Mouse (Mus musculus) forebrain, embryonic 11.5 days (tissue): ENCODE measurements around the gene Pkmyt1. TPM values are rescaled to one million over a fixed set of nuclear protein-coding genes. Genes with fewer than 3 reads are reported as not detected.

Experiments
- ATAC-seq: fragments of 200-750 bp; cut with Nextera tagmentation; replicated peaks from 2 replicates; pipeline ENCODE4 v1.8.0; 2017; ENCODE audit warnings: moderate TSS enrichment; ENCODE audit not compliant: low FRiP score
- DNase-seq: peaks from one replicate; pipeline ENCODE4 v3.0.0-alpha.2; 2017; ENCODE audit warnings: low spot score
- H3K27ac ChIP-seq: fragments of 300-500 bp; sonication (generic); 2 replicates; pipeline ENCODE4 v1.5.1; 2014; ENCODE audit warnings: low read depth, low read length
- H3K27me3 ChIP-seq: fragments of 300-500 bp; sonication (generic); 2 replicates; pipeline ENCODE4 v1.6.1; 2014; ENCODE audit warnings: mild to moderate bottlenecking, low read length, mixed read lengths; ENCODE audit not compliant: control insufficient read depth, insufficient read depth
- H3K36me3 ChIP-seq: fragments of 300-500 bp; sonication (generic); 2 replicates; pipeline ENCODE4 v1.6.1; 2014; ENCODE audit warnings: mild to moderate bottlenecking, low read length, moderate library complexity, mixed read lengths; ENCODE audit not compliant: control insufficient read depth, insufficient read depth
- H3K4me1 ChIP-seq: fragments of 300-500 bp; sonication (generic); replicated peaks from 2 replicates; pipeline ENCODE4 v1.6.1; 2014; ENCODE audit warnings: low read length, mixed read lengths; ENCODE audit not compliant: control insufficient read depth, insufficient read depth
- H3K4me2 ChIP-seq: fragments of 300-500 bp; sonication (generic); 2 replicates; pipeline ENCODE4 v1.6.1; 2014; ENCODE audit warnings: low read depth, mild to moderate bottlenecking, low read length, moderate library complexity, mixed read lengths; ENCODE audit not compliant: severe bottlenecking
- H3K4me3 ChIP-seq: fragments of 300-500 bp; sonication (generic); 2 replicates; pipeline ENCODE4 v1.5.1; 2014; ENCODE audit warnings: low read depth, low read length
- H3K9ac ChIP-seq: fragments of 300-500 bp; sonication (generic); 2 replicates; pipeline ENCODE4 v1.6.1; 2014; ENCODE audit warnings: low read length
- H3K9me3 ChIP-seq: fragments of 300-500 bp; sonication (generic); 2 replicates; pipeline ENCODE4 v1.6.1; 2016; ENCODE audit warnings: low read length, mixed read lengths; ENCODE audit not compliant: control insufficient read depth
- WGBS: fragments of 180-500 bp; shearing (Covaris S2); extraction: QIAGEN DNeasy Blood & Tissue Kit; methylation state at CpG from one replicate; pipeline ENCODE4 v1.1.7; 2014; 5-methylcytosine and 5-hydroxymethylcytosine counted together
- polyA plus RNA-seq: library from polyadenylated mRNA; unstranded; fragments of >200 nt; fragmentation: Nextera tagmentation; extraction: Ambion mirVana; gene quantifications from 2 replicates; pipeline ENCODE4 v1.2.1, GENCODE M21; 2014

The Pkmyt1 gene
- 61.3 and 62.9 TPM in 2 replicates for polyA plus RNA-seq

- ATAC-seq (peak; percentile 96), DNase-seq (peak; percentile 97)
- Histone ChIP-seq H3K27ac (peak within 1 kb of the TSS; percentile 57; the same call in 1 of the 2 replicates), H3K4me2 (peak within 1 kb of the TSS; percentile 81), H3K9me3 (no peaks in the 10 kb centered on the region), H3K36me3 (no peaks in the 10 kb centered on the region), H3K9ac (peak within 1 kb of the TSS; percentile 75), H3K4me3 (peak within 1 kb of the TSS; percentile 81), H3K27me3 (no peaks in the 10 kb centered on the region), H3K4me1 (peaks cover 3% of the 10 kb centered on the region; the same call in 1 of the 2 replicates)
- WGBS = 1% methylated on average over 71 of the region's 73 CpGs
These were observed at the start of gene Pkmyt1 for GRCm38 (mm10) chr17:23725999-23726757. Gene Pkmyt1 (plus strand): TSS chr17:23726336.

- WGBS = under 1% methylated on average over 36 of the region's 37 CpGs
- H3K4me1 ChIP-seq = peaks cover 9% of the 10 kb centered on the region; the same call in 1 of the 2 replicates
- peak overlapping the region; percentile 56; the same call in 1 of the 2 replicates for H3K9ac ChIP-seq
- no peaks in the 10 kb centered on the region for H3K9me3 ChIP-seq
- H3K4me3 ChIP-seq = peak overlapping the region; percentile 46
- ATAC-seq (no peak), DNase-seq (peak; percentile 68)
- no peaks in the 10 kb centered on the region for H3K36me3 ChIP-seq
- peak overlapping the region; percentile 98 for H3K4me2 ChIP-seq
- no peak overlapping the region for H3K27ac ChIP-seq
- peaks cover 38% of the 10 kb centered on the region for H3K27me3 ChIP-seq
These were observed 49.6 kb upstream of the Pkmyt1 start for GRCm38 (mm10) chr17:23676473-23677031.

GRCm38 (mm10) chr17:23677236-23677679 is 48.9 kb upstream of the Pkmyt1 start, which contains the start of gene Tnfrsf12a:
Gene Tnfrsf12a (minus strand): TSS chr17:23677468.
- ATAC-seq (peak; percentile 43), DNase-seq (peak; percentile 91)
- Histone ChIP-seq H3K4me3 (peak within 1 kb of the TSS; percentile 46), H3K9ac (peak within 1 kb of the TSS; percentile 56), H3K9me3 (no peaks in the 10 kb centered on the region), H3K4me1 (peaks cover 9% of the 10 kb centered on the region; the same call in 1 of the 2 replicates), H3K27me3 (peaks cover 43% of the 10 kb centered on the region), H3K4me2 (peak within 1 kb of the TSS; percentile 98), H3K36me3 (no peaks in the 10 kb centered on the region), H3K27ac (no peak within 1 kb of the TSS)
- WGBS = under 1% methylated on average over 34 of the region's 34 CpGs

- DNase-seq = no peak
- no peak for ATAC-seq
- H3K9me3 ChIP-seq = no peaks in the 10 kb centered on the region
- H3K27ac ChIP-seq = no peak within 1 kb of the TSS
- peaks cover 51% of the 10 kb centered on the region for H3K27me3 ChIP-seq
- H3K4me1 ChIP-seq = peaks cover 8% of the 10 kb centered on the region; the same call in 1 of the 2 replicates
- 1% methylated on average over 38 of the region's 38 CpGs for WGBS
- H3K36me3 ChIP-seq = no peaks in the 10 kb centered on the region
- no peak within 1 kb of the TSS for H3K9ac ChIP-seq
- peak within 1 kb of the TSS; percentile 36 for H3K4me2 ChIP-seq
- peak within 1 kb of the TSS; percentile 14; the same call in 1 of the 2 replicates for H3K4me3 ChIP-seq
These were observed 46.9 kb upstream of the Pkmyt1 start, which contains the start of gene Cldn6 for GRCm38 (mm10) chr17:23679127-23679835. Gene Cldn6 (plus strand): TSS chr17:23679249.

- DNase-seq (no peak), ATAC-seq (no peak)
- no peak overlapping the region for H3K4me3 ChIP-seq
- H3K27ac ChIP-seq = no peak overlapping the region
- H3K9ac ChIP-seq = no peak overlapping the region
- H3K4me1 ChIP-seq = peaks cover 11% of the 10 kb centered on the region; the same call in 1 of the 2 replicates
- no peaks in the 10 kb centered on the region for H3K9me3 ChIP-seq
- 81% methylated on average over 9 of the region's 9 CpGs for WGBS
- H3K4me2 ChIP-seq = no peak overlapping the region
- H3K27me3 ChIP-seq = peaks cover 47% of the 10 kb centered on the region
- H3K36me3 ChIP-seq = no peaks in the 10 kb centered on the region
These were observed 45.8 kb upstream of the Pkmyt1 start for GRCm38 (mm10) chr17:23680336-23680735.

- H3K36me3 ChIP-seq = no peaks in the 10 kb centered on the region
- H3K9me3 ChIP-seq = no peaks in the 10 kb centered on the region
- H3K4me3 ChIP-seq = no peak overlapping the region
- no peak overlapping the region for H3K27ac ChIP-seq
- ATAC-seq (no peak), DNase-seq (no peak)
- WGBS = 82% methylated on average over 10 of the region's 10 CpGs
- H3K4me1 ChIP-seq = peaks cover 9% of the 10 kb centered on the region; the same call in 1 of the 2 replicates
- no peak overlapping the region for H3K4me2 ChIP-seq
- peaks cover 43% of the 10 kb centered on the region for H3K27me3 ChIP-seq
- H3K9ac ChIP-seq = no peak overlapping the region
These were observed 45.0 kb upstream of the Pkmyt1 start for GRCm38 (mm10) chr17:23681086-23681485.

GRCm38 (mm10) chr17:23682092-23682491 is 44.0 kb upstream of the Pkmyt1 start:
- no peak overlapping the region for H3K27ac ChIP-seq
- no peak for ATAC-seq
- no peak overlapping the region for H3K4me2 ChIP-seq

GRCm38 (mm10) chr17:23682530-23682929 is 43.6 kb upstream of the Pkmyt1 start:
- Histone ChIP-seq H3K4me3 (no peak overlapping the region), H3K27ac (no peak overlapping the region), H3K27me3 (peaks cover 43% of the 10 kb centered on the region), H3K36me3 (no peaks in the 10 kb centered on the region), H3K9ac (no peak overlapping the region), H3K4me1 (peaks cover 7% of the 10 kb centered on the region; the same call in 1 of the 2 replicates), H3K9me3 (no peaks in the 10 kb centered on the region), H3K4me2 (no peak overlapping the region)
- no peak for ATAC-seq
- no peak for DNase-seq
- WGBS = 59% methylated on average over 3 of the region's 3 CpGs

More at GRCm38 (mm10) chr17:23682092-23682491, 44.0 kb upstream of the Pkmyt1 start:
- Histone ChIP-seq H3K9ac (no peak overlapping the region), H3K36me3 (no peaks in the 10 kb centered on the region), H3K4me1 (peaks cover 7% of the 10 kb centered on the region; the same call in 1 of the 2 replicates), H3K4me3 (no peak overlapping the region), H3K9me3 (no peaks in the 10 kb centered on the region), H3K27me3 (peaks cover 43% of the 10 kb centered on the region)
- 60% methylated on average over 4 of the region's 4 CpGs for WGBS
- DNase-seq = no peak
